Mouse (Mus musculus) C2C12 (cell line): Measurements from ENCODE around the gene Map4.

ENCODE experiments used
- CEBPB ChIP-seq: IDR thresholded peaks from one replicate; pipeline ENCODE4 v1.6.1; 2011; ENCODE audit warnings: low read depth, mild to moderate bottlenecking, control low read depth, moderate library complexity
- CTCF ChIP-seq: IDR thresholded peaks from one replicate; pipeline ENCODE4 v1.5.1; 2011; ENCODE audit not compliant: control insufficient read depth, insufficient read depth, insufficient read length
- MAX ChIP-seq: IDR thresholded peaks from one replicate; pipeline ENCODE4 v1.6.1; 2011; ENCODE audit warnings: mild to moderate bottlenecking, control low read depth

DNA sequence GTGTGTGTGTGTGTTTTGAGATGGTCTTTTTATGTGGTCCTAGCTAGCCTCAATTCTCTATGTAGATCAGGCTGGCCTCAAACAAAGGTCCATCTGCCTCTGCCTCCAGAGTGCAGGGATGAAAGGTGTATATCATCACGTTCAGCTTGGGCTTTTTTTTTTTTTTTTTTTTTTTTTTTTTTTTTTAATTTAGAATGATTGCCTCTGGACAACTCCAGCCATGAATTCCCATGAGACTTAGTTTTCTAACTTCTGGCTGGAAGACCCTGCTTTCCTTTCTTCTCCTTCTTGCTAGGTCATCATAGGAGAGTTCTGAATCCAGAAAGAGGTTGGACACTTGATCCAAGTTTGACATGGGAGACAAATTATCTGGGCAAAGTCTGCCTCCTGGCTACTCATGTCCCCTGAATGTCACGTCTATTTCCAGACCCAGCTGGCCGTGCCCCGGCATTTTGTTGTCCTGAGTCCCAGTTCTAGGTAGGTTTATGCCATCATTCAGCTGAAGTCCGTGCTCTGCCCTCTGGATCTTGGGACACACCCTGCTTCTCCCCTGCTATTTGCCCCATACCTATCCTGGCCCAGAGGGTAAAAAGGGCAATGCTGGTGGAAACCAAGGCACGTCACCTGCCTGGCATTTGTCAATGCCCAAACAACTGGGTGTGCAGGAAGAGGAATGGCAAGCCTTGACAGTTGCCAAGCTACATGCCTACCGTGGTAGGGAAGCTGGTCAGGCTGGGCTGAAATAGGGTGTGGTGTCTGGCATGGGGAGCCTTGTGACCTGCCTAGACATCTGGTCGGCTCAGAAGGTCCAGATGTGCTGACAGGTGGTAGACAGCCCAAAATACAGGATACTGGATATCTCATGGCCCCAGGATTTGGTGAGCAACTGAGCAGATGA, 34.8 kb upstream of the Map4 start:
- TF ChIP-seq CTCF (no peak), MAX (no peak), CEBPB (no peak)
